Mouse (Mus musculus): ENCODE data around the gene Esp23. TPM values are rescaled to one million over a fixed set of nuclear protein-coding genes. Genes with fewer than 3 reads are reported as not detected.
"Not testable (repeated sequence)": the region's sequence is repeated elsewhere in the genome, so short reads cannot be mapped to it uniquely, and the experiment has no call there.

Gene Esp23
- not detected in 2 replicates for polyA plus RNA-seq (2015; fragmentation: Nextera tagmentation; extraction: Ambion mirVana)

- H3K36me3 ChIP-seq = no peaks in the 10 kb centered on the region
- 0 out of 2 replicates have a peak, but pooled peaks cover 5% of the 10 kb centered on the region for H3K9me3 ChIP-seq
- no peaks in the 10 kb centered on the region for H3K4me1 ChIP-seq
- H3K27ac ChIP-seq (replicated peaks) = no peak within 1 kb of the TSS
- no peak within 1 kb of the TSS for H3K4me3 ChIP-seq
- WGBS = 55% methylated on average over 1 of the region's 1 CpGs
- H3K4me2 ChIP-seq (replicated peaks) = no peak within 1 kb of the TSS
- ATAC-seq (replicated peaks) = no peak
- H3K9ac ChIP-seq (replicated peaks) = no peak within 1 kb of the TSS
- no peaks in the 10 kb centered on the region for H3K27me3 ChIP-seq
These were observed at the start of gene Esp23 for GRCm38 (mm10) chr17:39076937-39077336. Esp23 (minus strand) TSS chr17:39077037.

GRCm38 (mm10) chr17:39107126-39107525 is 30.3 kb upstream of the Esp23 start:
- H3K4me1 ChIP-seq; H3K4me3 ChIP-seq; H3K4me2 ChIP-seq (replicated peaks); H3K9ac ChIP-seq (replicated peaks); H3K27ac ChIP-seq (replicated peaks); H3K27me3 ChIP-seq; ATAC-seq (replicated peaks); H3K36me3 ChIP-seq: not testable (repeated sequence)
- H3K9me3 ChIP-seq = peaks cover 23% of the 10 kb centered on the region; the same call in 1 of the 2 replicates
- WGBS = 76% methylated on average over 11 of the region's 11 CpGs

- WGBS = 95% methylated on average over 1 of the region's 1 CpGs
- no peak within 1 kb of the TSS for H3K9ac ChIP-seq (replicated peaks)
- peaks cover 20% of the 10 kb centered on the region; the same call in 1 of the 2 replicates for H3K9me3 ChIP-seq
- ATAC-seq (replicated peaks) = no peak
- H3K27ac ChIP-seq (replicated peaks) = no peak within 1 kb of the TSS
- no peaks in the 10 kb centered on the region for H3K36me3 ChIP-seq
- no peaks in the 10 kb centered on the region for H3K4me1 ChIP-seq
- no peak within 1 kb of the TSS for H3K4me3 ChIP-seq
- no peak within 1 kb of the TSS for H3K4me2 ChIP-seq (replicated peaks)
- no peaks in the 10 kb centered on the region for H3K27me3 ChIP-seq
These were observed 18.2 kb upstream of the Esp23 start, which contains the start of gene Esp22 for GRCm38 (mm10) chr17:39095034-39095433. Esp22 (plus strand) TSS chr17:39095334.

- Histone ChIP-seq H3K27ac (replicated peaks) (no peak overlapping the region), H3K9me3 (peaks cover 17% of the 10 kb centered on the region), H3K9ac (replicated peaks) (no peak overlapping the region), H3K4me3 (no peak overlapping the region), H3K4me1 (no peaks in the 10 kb centered on the region), H3K27me3 (no peaks in the 10 kb centered on the region), H3K4me2 (replicated peaks) (no peak overlapping the region), H3K36me3 (no peaks in the 10 kb centered on the region)
- ATAC-seq (replicated peaks) = no peak
These were observed 13.2 kb downstream of the Esp23 start for GRCm38 (mm10) chr17:39063641-39064040.

- Histone ChIP-seq H3K4me2 (replicated peaks) (no peak within 1 kb of the TSS), H3K27me3 (no peaks in the 10 kb centered on the region), H3K27ac (replicated peaks) (no peak within 1 kb of the TSS), H3K4me3 (no peak within 1 kb of the TSS), H3K9me3 (no peaks in the 10 kb centered on the region), H3K9ac (replicated peaks) (no peak within 1 kb of the TSS), H3K4me1 (no peaks in the 10 kb centered on the region), H3K36me3 (no peaks in the 10 kb centered on the region)
- no peak for ATAC-seq (replicated peaks)
These were observed 33.6 kb downstream of the Esp23 start, which contains the start of gene Gm21903 for GRCm38 (mm10) chr17:39043241-39043640. Gm21903 (minus strand) TSS chr17:39043341.

GRCm38 (mm10) chr17:39036395-39036794 is 40.4 kb downstream of the Esp23 start, which contains the start of gene Esp24:
Esp24 (plus strand) TSS chr17:39036695.
- H3K36me3 ChIP-seq; H3K9me3 ChIP-seq; H3K27me3 ChIP-seq; H3K4me3 ChIP-seq; H3K27ac ChIP-seq (replicated peaks); H3K4me2 ChIP-seq (replicated peaks); H3K9ac ChIP-seq (replicated peaks); ATAC-seq (replicated peaks); H3K4me1 ChIP-seq: not testable (repeated sequence)
- WGBS = 85% methylated on average over 3 of the region's 3 CpGs

Other genes starting within 250 kb of the Esp23 start
- gene Esp24, start 40.3 kb downstream of the Esp23 start, polyA plus RNA-seq (2015; fragmentation: Nextera tagmentation; extraction: Ambion mirVana) = not detected in 2 replicates
- gene Gm21903, start 33.7 kb downstream of the Esp23 start, polyA plus RNA-seq (2015; fragmentation: Nextera tagmentation; extraction: Ambion mirVana) = not detected in 2 replicates
- gene Esp22, start 18.3 kb upstream of the Esp23 start, polyA plus RNA-seq (2015; fragmentation: Nextera tagmentation; extraction: Ambion mirVana) = not detected in 2 replicates